Mouse (Mus musculus): ENCODE data around the gene Scgb2b7. TPM values are rescaled to one million over a fixed set of nuclear protein-coding genes. Genes with fewer than 3 reads are reported as not detected.
"Not testable (repeated sequence)": the region's sequence is repeated elsewhere in the genome, so short reads cannot be mapped to it uniquely, and the experiment has no call there.

Gene Scgb2b7
- not detected in 2 replicates for polyA plus RNA-seq (2014; fragmentation: Nextera tagmentation; extraction: Ambion mirVana)

DNA sequence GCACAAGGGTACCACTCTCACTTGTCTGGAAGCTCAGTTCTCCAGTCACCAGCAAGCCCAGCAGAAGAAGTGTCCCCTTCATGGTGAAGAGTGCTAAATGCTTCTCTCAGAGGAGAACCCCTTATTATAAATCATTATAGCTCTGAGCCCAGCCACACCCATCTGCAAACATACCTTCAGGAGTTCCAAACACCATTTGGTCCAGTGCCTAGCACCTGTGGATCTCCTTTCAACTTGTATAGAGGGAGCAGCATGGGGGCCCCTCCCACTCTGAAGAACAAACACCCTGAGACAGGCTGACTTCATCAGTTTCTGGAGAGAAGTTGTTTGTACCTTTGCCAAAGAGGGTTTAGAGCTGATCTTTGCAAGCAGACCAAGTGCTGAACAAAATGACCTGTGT is at the start of gene Scgb2b7:
Gene Scgb2b7 (minus strand): TSS at position 101 of the 400 bp plus-strand sequence.
- not testable (repeated sequence) for ATAC-seq (replicated peaks; ENCODE audit: insufficient number of reproducible peaks, low FRiP score, low TSS enrichment, low read depth); H3K9ac ChIP-seq (replicated peaks; ENCODE audit: low read length); H3K27ac ChIP-seq (replicated peaks; ENCODE audit: low read depth, low read length); DNase-seq (ENCODE audit: low spot score); H3K4me1 ChIP-seq (ENCODE audit: control insufficient read depth, insufficient read depth, low read length); H3K4me2 ChIP-seq (ENCODE audit: low read depth, low read length); H3K27me3 ChIP-seq (ENCODE audit: control insufficient read depth, insufficient read depth, low read length); H3K36me3 ChIP-seq (replicated peaks; ENCODE audit: control insufficient read depth, insufficient read depth, low read depth, low read length); H3K9me3 ChIP-seq (replicated peaks; ENCODE audit: control insufficient read depth, low read length); H3K4me3 ChIP-seq (ENCODE audit: low read depth, low read length)

DNA sequence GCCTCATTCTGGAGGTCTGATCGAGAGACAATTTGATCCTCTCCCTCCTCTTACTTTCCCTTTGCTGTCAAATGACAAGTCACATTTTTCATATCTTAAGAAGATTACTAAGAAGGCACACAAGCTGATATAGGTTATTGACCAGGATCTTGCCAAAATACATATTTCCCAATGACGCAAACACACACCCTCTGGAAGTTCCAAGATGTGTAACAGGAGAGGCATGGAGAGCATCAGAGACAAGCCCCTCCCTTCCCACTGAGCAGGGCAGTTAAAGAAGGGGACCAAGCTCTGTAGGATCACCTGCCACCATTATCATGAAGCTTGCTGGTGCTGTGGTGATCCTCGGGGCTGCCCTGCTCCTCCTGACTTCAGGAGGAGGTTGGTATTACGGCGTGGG is 6.8 kb upstream of the Scgb2b7 start, which contains the start of gene Scgb1b7:
Gene Scgb1b7 (plus strand): TSS at position 301 of the 400 bp plus-strand sequence.
- not testable (repeated sequence) for H3K27me3 ChIP-seq (ENCODE audit: control insufficient read depth, insufficient read depth, low read length); H3K9me3 ChIP-seq (replicated peaks; ENCODE audit: control insufficient read depth, low read length); H3K4me2 ChIP-seq (ENCODE audit: low read depth, low read length); H3K9ac ChIP-seq (replicated peaks; ENCODE audit: low read length); H3K36me3 ChIP-seq (replicated peaks; ENCODE audit: control insufficient read depth, insufficient read depth, low read depth, low read length); H3K4me1 ChIP-seq (ENCODE audit: control insufficient read depth, insufficient read depth, low read length); DNase-seq (ENCODE audit: low spot score); H3K27ac ChIP-seq (replicated peaks; ENCODE audit: low read depth, low read length); H3K4me3 ChIP-seq (ENCODE audit: low read depth, low read length); ATAC-seq (replicated peaks; ENCODE audit: insufficient number of reproducible peaks, low FRiP score, low TSS enrichment, low read depth)
- 88% methylated on average over 3 of the region's 5 CpGs for WGBS

Other genes starting within 250 kb of the Scgb2b7 start
- not detected in 2 replicates for gene Scgb1b7, start 6.9 kb upstream of the Scgb2b7 start, polyA plus RNA-seq (2014; fragmentation: Nextera tagmentation; extraction: Ambion mirVana)